Mouse (Mus musculus) layer of hippocampus, adult 18-20 months (tissue): ENCODE results near the gene Slc7a5. TPM values are rescaled to one million over a fixed set of nuclear protein-coding genes. Genes with fewer than 3 reads are reported as not detected.

Experiments used
- DNase-seq, 2 experiments: peaks; one replicate each; pipeline ENCODE4 v3.0.0; 2022; ENCODE audit warnings: low spot score in 2 of 2
- total RNA-seq, 2 experiments: library from RNA; stranded (reverse); gene quantifications; 2 replicates each; pipeline ENCODE4 v1.2.3; 2021

The Slc7a5 gene
- total RNA-seq, 2 experiments from 2014 or later, result 52.8 to 55.7 TPM

- no peak for DNase-seq
Observed at GRCm38 (mm10) chr8:121938732-121939131, 31.2 kb upstream of the Slc7a5 start.

DNA sequence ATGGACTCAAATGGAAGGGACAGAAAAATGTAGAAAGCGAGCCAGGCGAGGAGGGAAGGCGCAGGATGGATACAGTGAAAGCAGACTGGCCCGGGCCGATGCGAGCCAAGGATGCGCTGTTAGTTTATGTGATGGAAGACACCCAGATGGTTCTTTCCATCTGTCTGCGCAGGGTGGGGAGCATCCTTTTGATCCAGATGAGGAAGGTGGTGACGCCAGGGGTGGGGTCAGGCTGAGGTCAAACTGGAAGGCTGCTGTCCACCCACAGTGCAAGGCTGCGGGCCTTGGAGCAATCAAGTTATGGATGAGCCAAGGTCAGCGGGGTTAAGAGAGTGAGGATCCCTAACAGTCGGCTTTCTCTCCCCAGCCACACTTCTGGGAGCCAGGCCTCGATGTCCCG, 28.9 kb upstream of the Slc7a5 start:
- no peak for DNase-seq

DNA sequence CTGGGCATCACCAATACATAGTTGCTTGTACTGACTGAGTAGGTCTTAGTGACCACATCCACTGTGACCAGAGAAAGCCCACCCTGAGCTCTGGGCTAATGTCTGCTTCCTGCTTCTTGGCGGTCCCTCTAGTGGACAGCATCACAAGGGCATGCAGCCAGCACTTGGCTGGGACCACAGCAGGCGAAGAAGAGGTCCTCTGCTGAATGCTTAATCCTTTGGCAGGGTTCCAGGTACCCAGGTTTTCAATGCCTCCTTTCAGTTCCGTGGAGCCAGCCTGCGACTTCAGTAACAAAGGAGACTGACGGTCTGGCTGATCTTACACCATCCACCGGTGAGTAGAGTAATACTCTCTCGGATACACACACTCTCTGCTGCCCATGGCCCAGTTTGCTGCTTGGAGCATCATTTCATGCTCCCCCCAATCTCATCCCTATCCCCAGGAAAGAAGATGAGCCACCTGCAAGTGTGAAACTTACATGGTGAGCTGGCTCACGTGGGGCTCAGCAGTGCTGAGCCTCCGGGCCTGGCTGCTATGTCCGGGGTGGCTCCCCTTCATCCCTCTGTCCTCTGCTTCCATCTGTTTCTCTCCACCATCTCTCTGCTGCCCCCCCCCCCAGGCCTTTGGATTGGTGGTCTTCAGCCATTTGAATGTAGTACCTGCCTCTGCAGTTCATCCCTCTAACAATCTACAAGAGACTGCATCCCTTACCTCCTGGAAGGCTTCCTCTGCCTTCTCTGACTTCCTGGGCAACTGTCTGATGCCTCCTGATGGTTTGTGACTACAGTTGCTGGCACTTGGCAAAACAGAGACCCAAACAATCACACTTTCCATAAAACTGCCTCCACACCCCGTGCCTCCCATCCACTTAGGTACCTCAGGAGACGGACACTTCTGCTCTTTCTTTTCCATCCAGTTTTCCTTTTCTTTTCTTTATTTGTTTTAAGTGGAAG, 28.1 kb upstream of the Slc7a5 start:
- DNase-seq, result peak; percentile 50 to 73

DNA sequence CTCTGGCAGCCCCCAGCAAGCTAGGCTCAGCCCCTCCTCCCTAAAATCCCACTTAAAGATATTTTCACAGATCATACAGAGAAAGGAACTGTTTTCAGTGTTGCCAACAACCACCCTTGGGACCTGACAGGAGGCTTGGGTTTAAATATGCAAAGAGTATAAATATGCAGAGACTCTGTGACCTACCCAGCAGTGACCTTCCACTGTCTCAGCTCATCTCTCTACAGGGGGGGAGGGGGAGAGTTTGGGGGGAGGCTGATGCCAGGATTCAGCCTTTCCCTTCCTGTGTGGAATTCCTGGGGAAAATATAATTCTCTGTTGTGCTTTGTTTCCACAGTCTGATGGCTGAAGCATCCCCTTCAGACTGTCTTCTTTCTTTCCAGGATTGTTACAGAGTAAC, 27.4 kb upstream of the Slc7a5 start:
- DNase-seq, result no peak

GRCm38 (mm10) chr8:121934506-121934905, 27.0 kb upstream of the Slc7a5 start:
- DNase-seq, result peak in 1 of 2 experiments; percentile 14

- no peak for DNase-seq
Observed at GRCm38 (mm10) chr8:121932668-121933520, 25.4 kb upstream of the Slc7a5 start.

DNA sequence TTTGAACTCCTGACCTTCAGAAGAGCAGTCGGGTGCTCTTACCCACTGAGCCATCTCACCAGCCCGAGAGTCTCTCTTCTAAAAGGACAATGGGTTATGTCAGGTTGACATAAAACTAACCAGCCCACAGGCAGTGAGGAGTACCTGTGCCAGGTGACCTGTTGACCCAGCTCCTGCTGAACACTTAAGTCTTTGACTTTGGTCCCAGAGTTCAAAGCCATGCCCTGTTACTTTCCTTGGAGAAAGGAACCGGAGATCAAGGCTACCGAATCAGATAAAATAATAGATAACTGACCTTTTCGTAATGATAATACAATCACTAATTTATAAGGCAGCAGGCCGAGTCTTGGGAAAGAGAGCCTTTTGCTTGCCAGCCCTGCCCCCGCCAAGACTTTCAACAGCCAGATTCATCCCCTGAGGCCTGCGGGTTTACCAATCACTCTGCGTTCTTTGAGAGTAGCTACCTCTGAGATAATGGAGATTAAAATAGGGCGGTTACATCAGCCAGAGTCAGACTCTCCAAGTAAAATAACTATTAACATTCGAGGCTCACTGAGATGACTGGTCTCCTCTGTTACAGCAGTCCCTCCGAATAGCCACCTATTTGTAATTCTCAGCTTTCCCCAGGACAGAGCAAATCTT, 24.7 kb upstream of the Slc7a5 start:
- DNase-seq, result no peak

DNA sequence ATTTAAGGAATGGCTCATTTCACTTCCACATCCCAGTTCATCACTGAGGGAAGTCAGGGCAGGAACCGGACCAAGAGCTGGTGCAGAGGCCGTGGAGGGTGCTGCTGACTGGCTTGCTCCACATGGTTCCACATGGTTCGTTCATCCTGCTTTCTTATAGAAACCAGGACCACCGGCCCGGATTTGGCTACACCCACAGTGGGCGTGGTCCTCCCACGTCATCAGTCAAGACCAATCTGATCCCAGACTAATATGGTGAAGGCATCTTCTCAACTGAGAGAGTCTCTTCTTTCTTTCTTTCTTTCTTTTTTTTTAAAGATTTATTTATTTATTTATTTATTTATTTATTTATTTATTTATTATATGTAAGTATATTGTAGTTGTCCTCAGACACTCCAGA, 24.1 kb upstream of the Slc7a5 start:
- no peak for DNase-seq

DNA sequence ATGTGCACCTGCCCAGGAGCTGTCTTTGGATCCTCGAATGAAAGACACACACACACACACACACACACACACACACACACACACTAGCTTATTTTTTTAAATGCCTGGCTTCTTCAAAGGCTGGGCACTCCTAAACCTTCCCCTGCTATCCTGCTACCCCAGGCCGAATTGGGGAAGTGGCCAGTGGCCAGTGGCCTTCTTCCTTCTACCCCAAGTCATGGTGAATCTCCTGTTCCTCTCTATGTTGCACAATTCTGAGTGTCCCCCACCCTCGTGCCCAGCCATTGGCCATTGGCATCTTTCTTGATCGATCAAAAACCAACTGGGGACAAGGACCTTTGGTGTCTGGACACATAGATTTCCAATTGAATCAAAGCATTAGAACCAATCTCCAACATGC, 22.6 kb upstream of the Slc7a5 start:
- DNase-seq, result no peak

DNA sequence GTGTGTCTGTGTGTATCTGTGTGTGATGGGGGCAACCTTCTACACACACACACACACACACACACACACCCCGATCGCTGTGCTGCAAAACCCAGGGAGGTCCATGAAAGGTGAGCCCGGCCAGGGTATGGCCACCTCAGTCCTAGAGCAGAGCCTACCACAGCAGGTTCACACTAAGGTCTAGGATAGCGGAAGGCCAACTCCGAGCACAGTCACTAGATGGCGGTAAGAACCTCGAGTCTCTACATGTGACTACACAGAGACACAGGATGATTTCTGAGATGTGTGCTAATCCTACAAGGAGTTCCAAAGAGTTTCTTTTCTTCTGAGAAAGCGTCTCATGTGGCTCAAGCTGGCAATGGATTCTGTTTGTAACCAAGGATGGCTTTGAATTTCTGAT, 19.8 kb upstream of the Slc7a5 start:
- DNase-seq, result peak in 1 of 2 experiments; percentile 62

- no peak for DNase-seq
Observed at GRCm38 (mm10) chr8:121926266-121926665, 18.8 kb upstream of the Slc7a5 start.

GRCm38 (mm10) chr8:121925624-121926023, 18.1 kb upstream of the Slc7a5 start:
- peak; percentile 53 to 89 for DNase-seq

GRCm38 (mm10) chr8:121924681-121925080, 17.2 kb upstream of the Slc7a5 start:
- no peak for DNase-seq

DNA sequence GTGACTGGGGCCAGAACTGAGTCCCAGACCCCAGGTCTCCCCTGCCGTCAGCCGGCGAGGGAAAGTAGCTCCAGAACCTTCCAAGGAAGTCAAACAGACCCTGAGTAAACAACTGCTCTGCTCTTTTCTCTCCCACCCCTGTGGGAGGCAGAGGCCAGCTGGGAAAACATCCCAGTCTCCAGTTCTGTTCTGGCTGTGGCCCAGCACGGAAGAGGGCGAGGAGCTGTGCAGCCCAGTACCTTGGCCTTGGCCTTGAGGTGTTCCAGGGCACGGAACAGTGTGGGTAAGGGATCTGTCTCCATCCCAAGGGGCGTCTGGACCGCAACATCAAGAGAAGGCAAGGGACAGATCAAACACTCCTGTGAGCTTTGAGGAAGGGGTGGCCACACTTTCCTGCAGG, 14.6 kb upstream of the Slc7a5 start:
- DNase-seq, result no peak

DNA sequence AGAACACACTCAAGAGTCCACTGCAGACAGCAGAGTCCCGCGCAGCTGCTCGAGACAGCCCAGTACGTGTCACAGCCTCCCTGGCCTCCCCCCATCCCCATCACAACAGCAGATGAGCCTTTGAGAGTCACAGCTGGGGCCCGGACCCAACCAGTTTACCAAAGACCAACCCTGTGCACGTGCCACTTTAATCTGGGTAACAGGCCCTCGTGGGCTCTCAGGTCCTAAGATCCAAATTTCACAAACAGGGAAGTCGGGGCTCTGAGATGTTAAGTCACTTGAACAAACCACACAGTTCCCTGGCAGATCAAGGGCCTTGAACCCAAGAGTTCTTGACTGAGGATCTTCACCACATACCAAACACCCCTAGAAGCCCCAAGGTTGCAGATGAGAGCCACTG, 14.1 kb upstream of the Slc7a5 start:
- no peak for DNase-seq

GRCm38 (mm10) chr8:121919731-121920130, 12.2 kb upstream of the Slc7a5 start:
- DNase-seq, result no peak

DNA sequence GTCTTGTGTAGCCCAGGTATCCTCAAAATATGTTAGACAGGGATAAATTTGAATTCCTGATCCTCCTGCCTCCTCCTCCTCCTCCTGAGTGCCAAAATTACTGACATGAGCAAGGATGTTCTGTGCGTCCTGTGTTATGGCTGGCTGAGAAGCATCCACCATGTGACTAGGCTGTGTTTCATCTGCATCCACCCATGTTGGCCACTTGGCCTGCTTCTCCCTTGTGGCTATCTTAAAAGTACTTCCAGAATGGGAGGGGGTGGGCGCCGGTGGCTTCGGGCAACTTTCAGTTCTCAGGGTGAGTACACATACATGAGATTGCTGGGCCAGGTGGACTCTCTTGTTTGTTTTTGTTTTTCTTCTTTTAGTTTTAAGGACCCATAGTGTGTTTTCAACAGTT, 11.7 kb upstream of the Slc7a5 start:
- DNase-seq, result no peak

DNA sequence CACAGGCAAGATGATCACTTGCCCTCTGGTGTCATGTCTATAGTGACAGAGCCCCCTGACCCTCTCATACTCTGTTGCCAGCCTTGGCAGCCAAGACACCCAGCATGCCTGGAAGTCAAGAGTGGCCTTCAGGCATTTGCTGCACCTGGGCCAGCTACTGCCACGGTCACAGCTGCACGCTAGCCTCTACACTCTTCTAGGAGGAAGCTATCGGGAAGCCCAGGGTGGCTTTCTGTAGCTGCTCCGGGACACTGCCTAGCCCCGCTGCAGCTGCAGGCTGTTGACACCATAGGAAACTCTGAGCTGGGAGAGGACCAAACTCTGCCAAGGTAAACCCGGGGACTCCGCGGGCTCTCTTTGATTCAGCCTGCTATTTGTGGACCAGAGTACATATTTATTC, 5.9 kb upstream of the Slc7a5 start:
- no peak for DNase-seq

- no peak for DNase-seq
Observed at GRCm38 (mm10) chr8:121912831-121913230, 5.3 kb upstream of the Slc7a5 start.

- no peak for DNase-seq
Observed at GRCm38 (mm10) chr8:121911987-121912386, 4.5 kb upstream of the Slc7a5 start.

GRCm38 (mm10) chr8:121911400-121911799, 3.9 kb upstream of the Slc7a5 start:
- DNase-seq, result no peak

GRCm38 (mm10) chr8:121909663-121910062, 2.2 kb upstream of the Slc7a5 start:
- DNase-seq, result peak; percentile 56 to 86
